Mouse (Mus musculus) limb, embryonic 15.5 days (tissue): Measurements from ENCODE around the gene Map3k7. TPM values are rescaled to one million over a fixed set of nuclear protein-coding genes. Genes with fewer than 3 reads are reported as not detected.

Source experiments
- ATAC-seq: fragments of 200-750 bp; cut with Nextera tagmentation; 2 replicates; pipeline ENCODE4 v1.8.0; 2017; ENCODE audit warnings: low read depth, moderate TSS enrichment; ENCODE audit not compliant: insufficient number of reproducible peaks, low FRiP score, low TSS enrichment
- H3K27ac ChIP-seq: fragments of 300-500 bp; sonication (generic); 2 replicates; pipeline ENCODE4 v1.5.1; 2015; ENCODE audit warnings: moderate library complexity, mild to moderate bottlenecking, inconsistent platforms
- H3K27me3 ChIP-seq: fragments of 300-500 bp; sonication (generic); 2 replicates; pipeline ENCODE4 v1.6.1; 2015; ENCODE audit warnings: inconsistent platforms
- H3K36me3 ChIP-seq: fragments of 300-500 bp; sonication (generic); 2 replicates; pipeline ENCODE4 v1.6.1; 2015; ENCODE audit warnings: inconsistent platforms
- H3K4me1 ChIP-seq: fragments of 300-500 bp; sonication (generic); 2 replicates; pipeline ENCODE4 v1.6.1; 2015; ENCODE audit warnings: inconsistent platforms
- H3K4me2 ChIP-seq: fragments of 300-500 bp; sonication (generic); 2 replicates; pipeline ENCODE4 v1.6.1; 2015; ENCODE audit warnings: mild to moderate bottlenecking, inconsistent platforms
- H3K4me3 ChIP-seq: fragments of 300-500 bp; sonication (generic); 2 replicates; pipeline ENCODE4 v1.5.1; 2015; ENCODE audit warnings: mild to moderate bottlenecking, inconsistent platforms
- H3K9ac ChIP-seq: fragments of 300-500 bp; sonication (generic); 2 replicates; pipeline ENCODE4 v1.6.1; 2015; ENCODE audit warnings: inconsistent platforms
- H3K9me3 ChIP-seq: fragments of 300-500 bp; sonication (generic); 2 replicates; pipeline ENCODE4 v1.6.1; 2016; ENCODE audit warnings: inconsistent platforms
- WGBS: fragments of 180-500 bp; shearing (Covaris S2); methylation state at CpG from one replicate; pipeline ENCODE4 v1.1.7; 2015; 5-methylcytosine and 5-hydroxymethylcytosine counted together
- polyA plus RNA-seq: library from polyadenylated mRNA; unstranded; fragments of >200 nt; fragmentation: Nextera tagmentation; extraction: Ambion mirVana; gene quantifications from 2 replicates; pipeline ENCODE4 v1.2.1, GENCODE M21; 2015

The Map3k7 gene
- 27.1 and 30.5 TPM in 2 replicates for polyA plus RNA-seq

GRCm38 (mm10) chr4:31963354-31964193 is at the start of gene Map3k7:
Map3k7 (plus strand) TSS chr4:31964097.
- Histone ChIP-seq H3K27ac (peak within 1 kb of the TSS; percentile 99), H3K36me3 (no peaks in the 10 kb centered on the region), H3K4me3 (peak within 1 kb of the TSS; percentile 78), H3K9me3 (no peaks in the 10 kb centered on the region), H3K27me3 (no peaks in the 10 kb centered on the region), H3K4me2 (peak within 1 kb of the TSS; percentile 64), H3K9ac (peak within 1 kb of the TSS; percentile 88), H3K4me1 (peaks cover 14% of the 10 kb centered on the region)
- under 1% methylated on average over 86 of the region's 88 CpGs for WGBS
- peak; percentile 94 for ATAC-seq

GRCm38 (mm10) chr4:31915114-31915513 is 48.8 kb upstream of the Map3k7 start:
- WGBS: 48% methylated on average over 11 of the region's 11 CpGs
- H3K9ac ChIP-seq: no peak overlapping the region
- no peak overlapping the region for H3K4me3 ChIP-seq
- H3K27ac ChIP-seq: no peak overlapping the region
- H3K27me3 ChIP-seq: no peaks in the 10 kb centered on the region
- H3K9me3 ChIP-seq: no peaks in the 10 kb centered on the region
- no peak overlapping the region for H3K4me2 ChIP-seq
- H3K36me3 ChIP-seq: no peaks in the 10 kb centered on the region
- H3K4me1 ChIP-seq: peaks cover 3% of the 10 kb centered on the region; the same call in 1 of the 2 replicates
- no peak for ATAC-seq

DNA sequence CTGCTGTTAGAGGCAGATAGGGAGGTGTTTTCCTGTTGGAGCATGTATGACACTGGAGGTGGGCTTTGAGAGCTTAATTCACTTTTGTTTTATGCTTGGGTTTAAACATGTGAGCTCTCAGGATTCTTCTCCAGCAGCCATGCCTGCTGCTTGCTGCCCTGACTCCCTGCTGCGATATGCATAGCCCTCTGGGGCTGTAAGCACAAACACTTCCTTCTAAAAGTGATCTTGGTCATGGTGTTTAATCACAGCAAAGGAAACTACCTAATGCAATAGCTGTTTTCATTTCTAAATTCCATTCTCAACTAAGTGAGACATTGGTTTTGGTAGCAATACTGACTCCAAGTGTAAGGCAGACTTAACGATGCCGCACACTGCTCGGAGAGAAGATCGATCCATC is 45.2 kb upstream of the Map3k7 start:
- no peak overlapping the region for H3K9ac ChIP-seq
- WGBS: 77% methylated on average over 5 of the region's 5 CpGs
- H3K4me2 ChIP-seq: no peak overlapping the region
- no peak overlapping the region for H3K27ac ChIP-seq
- no peaks in the 10 kb centered on the region for H3K36me3 ChIP-seq
- H3K27me3 ChIP-seq: no peaks in the 10 kb centered on the region
- no peak overlapping the region for H3K4me3 ChIP-seq
- no peak for ATAC-seq
- no peaks in the 10 kb centered on the region for H3K9me3 ChIP-seq
- peaks cover 7% of the 10 kb centered on the region; the same call in 1 of the 2 replicates for H3K4me1 ChIP-seq

DNA sequence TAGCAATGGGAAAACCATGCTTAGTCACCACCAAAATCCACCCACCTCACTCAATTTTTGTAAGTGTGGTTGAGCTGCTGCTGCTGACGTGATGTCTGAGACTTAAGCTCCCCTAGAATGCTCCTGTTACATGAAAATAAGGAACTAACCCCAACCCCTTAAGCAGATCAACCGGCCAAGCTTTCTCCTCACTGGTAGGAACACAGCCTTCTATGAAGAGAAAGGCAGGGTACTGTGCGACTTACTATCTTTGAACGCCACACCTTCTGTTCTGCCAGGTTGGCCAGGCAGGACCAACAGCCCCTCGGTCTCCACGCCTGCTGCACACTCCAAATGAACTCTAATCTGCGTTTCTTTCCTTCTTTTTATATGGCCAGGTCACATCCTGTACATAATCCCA is 41.7 kb upstream of the Map3k7 start:
- H3K4me3 ChIP-seq: no peak overlapping the region
- no peak overlapping the region for H3K9ac ChIP-seq
- whole genome bisulfite sequencing: 52% methylated on average over 7 of the region's 7 CpGs
- no peak overlapping the region for H3K4me2 ChIP-seq
- ATAC-seq: no peak
- H3K27me3 ChIP-seq: no peaks in the 10 kb centered on the region
- no peaks in the 10 kb centered on the region for H3K36me3 ChIP-seq
- H3K9me3 ChIP-seq: no peaks in the 10 kb centered on the region
- H3K27ac ChIP-seq: no peak overlapping the region
- H3K4me1 ChIP-seq: peaks cover 9% of the 10 kb centered on the region

DNA sequence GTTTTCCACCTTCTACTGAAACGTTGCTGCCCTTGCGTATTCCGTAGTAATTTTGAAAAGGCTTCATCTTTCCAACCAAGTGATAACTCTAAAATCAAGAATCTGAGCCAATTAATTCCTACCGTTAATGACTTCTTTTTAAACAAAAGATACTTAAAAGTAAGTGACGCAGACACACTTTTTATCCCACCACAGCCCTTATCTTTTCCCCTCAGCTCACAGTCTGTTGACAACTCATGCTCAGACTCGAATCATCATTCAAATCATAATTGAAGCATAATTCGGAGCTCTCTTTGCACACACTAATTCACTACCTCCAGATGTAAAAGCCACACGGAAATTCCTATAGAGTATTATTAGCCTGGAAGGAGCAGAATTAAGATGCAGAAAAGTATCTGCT is 40.5 kb upstream of the Map3k7 start:
- ATAC-seq: no peak
- Histone ChIP-seq H3K27ac (no peak overlapping the region), H3K4me3 (no peak overlapping the region), H3K9me3 (no peaks in the 10 kb centered on the region), H3K27me3 (peaks cover 4% of the 10 kb centered on the region; the same call in 1 of the 2 replicates), H3K36me3 (no peaks in the 10 kb centered on the region), H3K9ac (no peak overlapping the region), H3K4me1 (peaks cover 9% of the 10 kb centered on the region), H3K4me2 (no peak overlapping the region)
- WGBS: 26% methylated on average over 8 of the region's 8 CpGs

DNA sequence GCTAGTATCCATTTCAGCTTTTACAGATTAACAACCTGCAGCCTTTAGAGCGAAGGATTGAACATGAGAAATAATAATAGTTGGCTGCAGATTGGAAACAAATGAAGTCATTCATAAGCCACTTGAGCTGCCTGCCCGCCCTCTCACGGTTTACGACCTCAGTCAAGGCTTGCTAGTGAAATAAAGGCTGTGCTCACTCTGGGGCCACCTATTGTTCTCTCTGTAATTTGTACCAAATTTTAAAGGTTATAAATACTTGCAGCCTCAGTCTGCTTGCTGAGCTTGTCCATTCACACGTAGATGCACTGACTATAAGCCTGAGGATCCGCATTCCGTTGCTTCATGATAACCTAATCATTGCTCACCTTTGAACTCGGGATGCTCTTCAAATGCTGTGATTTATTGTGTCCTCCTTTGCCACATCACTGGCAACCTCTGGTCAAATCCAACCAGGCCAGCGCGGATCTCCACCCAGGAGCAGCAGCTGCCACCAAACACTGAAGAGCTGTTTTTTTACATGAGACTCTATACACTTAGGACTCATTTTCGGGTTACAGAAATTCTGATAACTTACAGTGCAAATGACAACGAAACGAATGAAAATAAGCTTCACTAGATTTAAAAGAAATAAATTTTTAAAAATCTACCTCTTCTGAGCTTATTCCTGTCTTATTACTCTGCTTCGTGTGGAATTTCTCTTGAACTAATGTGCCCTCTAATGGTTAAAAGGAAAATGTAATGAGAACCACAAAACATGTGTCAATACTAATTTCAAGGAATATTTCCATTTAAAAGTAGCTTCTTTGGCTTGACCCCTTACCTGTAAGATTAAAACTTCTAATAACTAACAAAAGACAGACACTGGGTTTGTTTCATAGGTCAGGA is 39.4 kb upstream of the Map3k7 start:
- peaks cover 9% of the 10 kb centered on the region for H3K4me1 ChIP-seq
- ATAC-seq: no peak
- H3K4me2 ChIP-seq: peak overlapping the region; percentile 21; the same call in 1 of the 2 replicates
- no peak overlapping the region for H3K9ac ChIP-seq
- no peak overlapping the region for H3K27ac ChIP-seq
- H3K9me3 ChIP-seq: no peaks in the 10 kb centered on the region
- peaks cover 4% of the 10 kb centered on the region; the same call in 1 of the 2 replicates for H3K27me3 ChIP-seq
- WGBS: 19% methylated on average over 14 of the region's 14 CpGs
- H3K36me3 ChIP-seq: no peaks in the 10 kb centered on the region
- no peak overlapping the region for H3K4me3 ChIP-seq

DNA sequence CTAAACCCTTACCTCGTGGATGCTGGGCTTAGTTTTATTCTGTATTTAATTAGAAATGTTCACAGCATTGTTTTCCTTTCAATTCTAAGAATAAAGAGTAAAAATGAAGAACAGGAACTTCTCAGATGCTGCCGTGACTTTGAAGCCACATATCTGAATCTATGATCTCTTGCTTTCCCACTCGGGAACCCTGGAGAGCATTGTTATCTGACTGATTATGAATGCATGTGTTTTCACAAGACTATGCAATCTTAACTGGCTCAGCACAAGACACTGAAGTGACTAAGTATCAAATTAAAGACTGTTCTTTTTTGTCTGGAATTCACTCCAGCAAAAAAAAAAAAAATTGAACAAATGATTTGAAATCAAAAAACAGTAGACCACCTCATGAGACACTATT is 30.7 kb upstream of the Map3k7 start:
- Histone ChIP-seq H3K36me3 (no peaks in the 10 kb centered on the region), H3K9me3 (no peaks in the 10 kb centered on the region), H3K27me3 (no peaks in the 10 kb centered on the region), H3K27ac (no peak overlapping the region), H3K9ac (no peak overlapping the region), H3K4me3 (no peak overlapping the region), H3K4me1 (peaks cover 12% of the 10 kb centered on the region), H3K4me2 (no peak overlapping the region)
- 62% methylated on average over 3 of the region's 3 CpGs for WGBS
- ATAC-seq: no peak

DNA sequence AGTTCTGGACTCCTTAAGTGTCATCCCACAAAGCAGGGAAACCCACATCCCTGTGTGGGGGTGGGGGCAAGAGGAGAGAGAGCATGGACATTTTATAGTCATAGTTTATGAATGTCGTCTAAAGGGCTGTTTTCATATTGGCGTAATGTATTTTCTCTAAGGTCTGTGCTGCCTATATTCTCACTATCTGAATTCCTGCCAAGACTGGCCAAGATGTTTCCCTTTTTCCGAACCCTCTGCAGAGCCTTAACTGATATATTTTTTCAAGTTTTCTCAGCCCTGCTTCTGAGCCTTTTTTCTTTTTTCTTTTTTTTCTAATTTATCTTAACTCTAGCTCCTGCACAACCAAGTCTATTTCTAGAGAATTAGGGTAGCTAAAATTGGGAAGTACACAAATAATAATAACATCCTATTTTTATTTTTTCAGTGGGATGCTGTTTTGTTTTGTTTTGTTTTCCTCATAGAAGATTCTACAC is 28.0 kb upstream of the Map3k7 start:
- ATAC-seq: no peak
- no peak overlapping the region for H3K4me2 ChIP-seq
- peaks cover 12% of the 10 kb centered on the region for H3K4me1 ChIP-seq
- H3K27ac ChIP-seq: no peak overlapping the region
- no peaks in the 10 kb centered on the region for H3K36me3 ChIP-seq
- no peak overlapping the region for H3K4me3 ChIP-seq
- 25% methylated on average over 3 of the region's 3 CpGs for WGBS
- no peaks in the 10 kb centered on the region; the same call in 1 of the 2 replicates for H3K27me3 ChIP-seq
- H3K9me3 ChIP-seq: no peaks in the 10 kb centered on the region
- H3K9ac ChIP-seq: no peak overlapping the region

DNA sequence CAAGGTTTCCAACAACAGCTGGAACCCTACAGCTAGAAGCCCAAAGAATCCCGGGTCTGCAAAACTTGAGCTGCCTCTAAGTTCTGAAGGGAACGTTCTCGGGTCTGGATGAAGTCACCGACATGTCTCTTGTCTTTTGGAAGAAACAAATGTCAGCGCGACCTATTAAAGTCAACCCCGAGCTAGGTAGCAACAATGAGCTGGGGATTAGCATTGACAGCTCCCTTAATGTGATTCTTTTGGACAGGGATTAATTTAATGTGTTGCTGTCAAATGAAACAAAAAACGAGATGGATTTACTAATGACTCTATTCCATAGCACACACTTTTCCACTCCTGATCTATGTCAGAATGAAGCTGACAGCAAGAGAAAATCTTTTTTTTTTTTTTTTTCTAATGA is 27.5 kb upstream of the Map3k7 start:
- Histone ChIP-seq H3K4me3 (no peak overlapping the region), H3K9me3 (no peaks in the 10 kb centered on the region), H3K36me3 (no peaks in the 10 kb centered on the region), H3K27me3 (no peaks in the 10 kb centered on the region; the same call in 1 of the 2 replicates), H3K9ac (no peak overlapping the region), H3K4me1 (peaks cover 12% of the 10 kb centered on the region), H3K27ac (no peak overlapping the region), H3K4me2 (no peak overlapping the region)
- WGBS: 18% methylated on average over 8 of the region's 8 CpGs
- no peak for ATAC-seq

DNA sequence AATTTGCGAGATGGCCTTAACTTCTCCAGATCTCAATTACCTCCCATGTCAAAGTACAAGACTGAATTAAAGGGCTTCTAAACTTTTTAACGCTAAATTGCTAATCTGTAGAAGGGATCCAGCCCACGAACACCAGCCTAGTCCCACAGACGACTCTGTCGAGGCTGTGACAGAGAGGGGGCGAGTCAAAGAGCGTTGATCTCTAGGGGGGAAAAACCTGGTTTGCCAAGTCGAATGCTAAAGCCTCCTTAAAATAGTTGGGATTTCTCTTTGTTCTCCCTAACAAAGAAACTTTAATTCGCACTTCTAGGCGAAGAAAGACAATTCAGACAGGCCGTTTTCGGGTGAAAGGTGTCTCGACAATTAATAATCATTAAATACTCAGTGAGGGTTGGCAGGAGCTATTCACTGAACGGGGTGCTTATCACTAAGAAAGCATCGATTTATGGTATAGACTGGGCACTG is 27.0 kb upstream of the Map3k7 start:
- no peaks in the 10 kb centered on the region; the same call in 1 of the 2 replicates for H3K27me3 ChIP-seq
- WGBS: 20% methylated on average over 15 of the region's 15 CpGs
- ATAC-seq: no peak
- no peak overlapping the region for H3K27ac ChIP-seq
- H3K4me1 ChIP-seq: peaks cover 12% of the 10 kb centered on the region
- peak overlapping the region; percentile 47 for H3K4me3 ChIP-seq
- H3K4me2 ChIP-seq: peak overlapping the region; percentile 89
- H3K9me3 ChIP-seq: no peaks in the 10 kb centered on the region
- no peaks in the 10 kb centered on the region for H3K36me3 ChIP-seq
- H3K9ac ChIP-seq: no peak overlapping the region

- peak overlapping the region; percentile 75 for H3K27ac ChIP-seq
- peak overlapping the region; percentile 37 for H3K9ac ChIP-seq
- peak overlapping the region; percentile 89 for H3K4me2 ChIP-seq
- no peaks in the 10 kb centered on the region; the same call in 1 of the 2 replicates for H3K27me3 ChIP-seq
- 0 out of 2 replicates have a peak, but pooled peaks have one; percentile 30 for ATAC-seq
- peak overlapping the region; percentile 47 for H3K4me3 ChIP-seq
- peaks cover 12% of the 10 kb centered on the region for H3K4me1 ChIP-seq
- no peaks in the 10 kb centered on the region for H3K36me3 ChIP-seq
- no peaks in the 10 kb centered on the region for H3K9me3 ChIP-seq
- WGBS: under 1% methylated on average over 36 of the region's 36 CpGs
Observed at GRCm38 (mm10) chr4:31937376-31938281, 26.3 kb upstream of the Map3k7 start.
